In genomic region chr3:106817676-106818075, GRCm38 (mm10) we compare ENCODE assay signal across 21 mouse cellular contexts. TPM values are rescaled to one million over a fixed set of nuclear protein-coding genes. Genes with fewer than 3 reads are reported as not detected.
A peak's percentile ranks its signal among the peaks of the same experiment; 100 is the strongest.
DNase-seq lines count a peak whose midpoint lies in the region; ATAC-seq lines count a peak whose summit lies in the region.
"Had no signal": no experiment of that assay in that cellular context is flagged by ENCODE, and none has a peak within 500 bp of the region (broad histone marks: within the 10 kb centered on the region; RNA-seq: fewer than 3 reads in every experiment).

No protein-coding gene starts in this region.

- peak; percentile 71 for DNase-seq in adipocyte (ENCODE audit: low spot score)
- peak; percentile 28 for DNase-seq in brain, adult 2 months (ENCODE audit: low read depth, low spot score)
- peak; percentile 18 for DNase-seq in telencephalon, adult 2 months (ENCODE audit: low read depth, low spot score)
- DNase-seq in spleen, adult 18-20 months = no peak
- DNase-seq: adrenal gland, adult 8-10 months; adrenal gland, postnatal 14 days; adrenal gland, postnatal 36 days; cerebellum, adult 11 months; cerebellum, adult 18-20 months; cerebellum, adult 8-10 months; cerebellum, adult 9-11 months; cerebellum, postnatal 14 days; cerebellum, postnatal 36 days; embryo, embryonic 11 days had no signal

- ATAC-seq in erythroid progenitor cell, adult 5-6 weeks (replicated peaks; ENCODE audit: low FRiP score, poor library complexity, severe bottlenecking) = no peak
- ATAC-seq: forebrain, embryonic 14.5 days; forebrain, embryonic 16.5 days had no signal

RNA-seq across cellular contexts. Expression of gene Olfr266, which starts 8.4 kb away (rescaled TPM):
- not detected in 2 replicates for total RNA-seq in erythroid progenitor cell, adult 5-6 weeks (2015; ENCODE audit: low replicate concordance)
- not detected in 2 replicates for total RNA-seq in erythroid progenitor cell, adult 5-6 weeks (2017; ENCODE audit: low replicate concordance)
- total RNA-seq: adrenal gland, adult 18-20 months; adrenal gland, adult 8-10 months; adrenal gland, postnatal 14 days; adrenal gland, postnatal 36 days; common myeloid progenitor, adult 5-6 weeks; ES-E14; MEL had no signal

RNA-seq across cellular contexts. Expression of gene Cd53, which starts 27.7 kb away (rescaled TPM):
- total RNA-seq in erythroid progenitor cell, adult 5-6 weeks (2015; ENCODE audit: low replicate concordance) = 99.5 and 110 TPM in 2 replicates
- 48.1 and 62.0 TPM in 2 replicates for total RNA-seq in erythroid progenitor cell, adult 5-6 weeks (2017; ENCODE audit: low replicate concordance)

Comparison
In these comparisons a context has a peak if more than half of its experiments do, and no peak if none do; other contexts are left out.
1. DNase-seq: peak in adipocyte (single experiment), brain, adult 2 months (single experiment) and telencephalon, adult 2 months (single experiment); none in spleen, adult 18-20 months (0 of 2).